Mouse (Mus musculus): Measurements from ENCODE around the gene Sppl3.

DNA sequence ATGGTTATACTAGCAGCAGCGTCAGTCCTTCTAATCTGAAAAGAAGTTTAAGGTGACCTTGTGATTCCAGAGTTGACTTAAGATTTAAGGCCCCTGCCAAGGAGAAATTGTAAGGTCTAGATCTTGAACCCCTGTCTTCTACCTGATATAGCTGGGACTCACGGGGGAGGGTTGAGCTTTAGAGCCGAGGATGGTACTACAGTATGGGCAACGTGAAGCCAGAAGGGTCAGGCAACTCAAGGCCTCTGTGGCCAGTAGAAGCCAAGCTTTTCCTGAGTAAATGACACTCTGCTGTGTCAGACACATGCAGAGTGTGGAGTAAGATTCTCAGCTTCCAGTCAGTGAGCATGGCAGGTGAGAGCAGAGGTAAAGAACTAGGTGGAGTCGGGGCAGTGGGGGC, 20.6 kb downstream of the Sppl3 start:
- TF ChIP-seq CTCF (IDR thresholded peaks at IDR 0.05; ENCODE audit: low read depth, low read length) = no peak
- no peak for TF ChIP-seq POLR2A (IDR thresholded peaks at IDR 0.05; ENCODE audit: extremely low read depth, insufficient read depth, low read length)
